Mouse (Mus musculus) liver, adult 2 months (tissue): ENCODE results near the gene Col12a1.

Experiments used
- CTCF ChIP-seq: fragments of 200-500 bp; IDR thresholded peaks from 2 replicates; pipeline ENCODE4 v1.5.1; 2011; ENCODE audit warnings: low read depth, low read length, control low read depth
- POLR2A ChIP-seq: fragments of 200-500 bp; IDR thresholded peaks from 2 replicates; pipeline ENCODE4 v1.6.1; 2011; ENCODE audit warnings: low read length, control low read depth; ENCODE audit not compliant: insufficient read depth; ENCODE audit errors: extremely low read depth

- TF ChIP-seq CTCF = no peak
- TF ChIP-seq POLR2A = no peak
Measured at GRCm38 (mm10) chr9:79598578-79598977, 120.1 kb downstream of the Col12a1 start.
